Mouse (Mus musculus) MEL (cell line): Measurements from ENCODE around the gene Tyk2.

ENCODE experiments used
- CTCF ChIP-seq, 3 experiments: IDR thresholded peaks in 2 of 3; conservative IDR thresholded peaks in 1 of 3; 2 replicates each; pipeline ENCODE4 v1.5.1; 2011 to 2012; ENCODE audit warnings: low read length in 3 of 3, low read depth in 2 of 3, mild to moderate bottlenecking in 2 of 3, improper control_type of control experiment in 1 of 3, inconsistent platforms in 1 of 3, mixed read lengths in 1 of 3, moderate library complexity in 1 of 3; ENCODE audit not compliant: control insufficient read depth in 1 of 3, insufficient read depth in 1 of 3, poor library complexity in 1 of 3, severe bottlenecking in 1 of 3
- EP300 ChIP-seq, 2 experiments: IDR thresholded peaks; 2 replicates each; pipeline ENCODE4 v1.6.1; 2011; ENCODE audit warnings: improper control_type of control experiment in 2 of 2, low read length in 2 of 2, low read depth in 1 of 2, mild to moderate bottlenecking in 1 of 2
- MYC ChIP-seq: IDR thresholded peaks from 2 replicates; pipeline ENCODE4 v1.6.1; 2011; ENCODE audit warnings: low read depth, mild to moderate bottlenecking, low read length, improper control_type of control experiment, moderate library complexity
- POLR2A ChIP-seq, 2 experiments: IDR thresholded peaks; 2 replicates each; pipeline ENCODE4 v1.6.1; 2011 to 2012; ENCODE audit warnings: low read length in 2 of 2, mild to moderate bottlenecking in 2 of 2, control low read depth in 1 of 2, improper control_type of control experiment in 1 of 2, low read depth in 1 of 2, moderate library complexity in 1 of 2; ENCODE audit not compliant: control insufficient read depth in 1 of 2, insufficient read depth in 1 of 2, poor library complexity in 1 of 2
- SIN3A ChIP-seq: IDR thresholded peaks from 2 replicates; pipeline ENCODE4 v1.6.1; 2012; ENCODE audit warnings: low read length, improper control_type of control experiment, inconsistent platforms
- TBP ChIP-seq: IDR thresholded peaks from 2 replicates; pipeline ENCODE4 v1.8.0; 2011; ENCODE audit warnings: low read depth, low read length, improper control_type of control experiment

GRCm38 (mm10) chr9:21133064-21133707, 2.1 kb upstream of the Tyk2 start:
- no peak for TF ChIP-seq SIN3A
- TF ChIP-seq MYC = no peak
- no peak for TF ChIP-seq TBP
- no peak for TF ChIP-seq EP300 (IDR thresholded peaks at IDR 0.05; ENCODE audit: low read depth in 1 of 2, low read length in 2 of 2)
- TF ChIP-seq POLR2A (IDR thresholded peaks at IDR 0.05; ENCODE audit: control insufficient read depth in 1 of 2, insufficient read depth in 1 of 2, low read depth in 1 of 2, low read length in 2 of 2, poor library complexity in 1 of 2) = no peak
- no peak for TF ChIP-seq CTCF (IDR thresholded peaks at IDR 0.05 in 2 of 3, conservative IDR thresholded peaks at IDR 0.05 in 1 of 3; ENCODE audit: control insufficient read depth in 1 of 3, insufficient read depth in 1 of 3, low read depth in 2 of 3, low read length in 3 of 3, poor library complexity in 1 of 3, severe bottlenecking in 1 of 3)
